Mouse (Mus musculus): ENCODE results near the gene Hsp90ab1. TPM values are rescaled to one million over a fixed set of nuclear protein-coding genes. Genes with fewer than 3 reads are reported as not detected.

Hsp90ab1 gene
- total RNA-seq, 1 experiment from 2014 or later: 1,101 TPM

DNA sequence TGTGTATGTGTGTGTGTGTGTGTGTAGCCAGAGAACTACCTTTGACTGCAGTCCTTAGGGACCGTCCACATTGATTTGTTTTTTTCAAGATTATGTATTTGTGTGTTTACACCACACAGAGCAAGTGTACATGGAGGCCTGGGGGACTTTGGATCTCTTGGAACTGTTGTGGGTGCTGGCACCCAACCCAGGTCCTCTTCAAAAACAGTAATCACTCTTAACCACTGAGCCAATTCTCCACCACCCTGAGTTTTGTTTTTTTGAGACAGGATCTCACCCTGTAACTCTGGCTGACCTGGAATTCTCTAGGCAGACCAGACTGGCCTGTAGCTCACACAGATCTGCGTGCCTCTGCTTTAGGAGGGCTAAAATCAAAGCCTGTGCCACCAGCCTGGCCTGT lies 25.3 kb upstream of the Hsp90ab1 start:
- no peak for ATAC-seq (replicated peaks; ENCODE audit: insufficient number of reproducible peaks, low FRiP score, low TSS enrichment, poor library complexity, severe bottlenecking)

DNA sequence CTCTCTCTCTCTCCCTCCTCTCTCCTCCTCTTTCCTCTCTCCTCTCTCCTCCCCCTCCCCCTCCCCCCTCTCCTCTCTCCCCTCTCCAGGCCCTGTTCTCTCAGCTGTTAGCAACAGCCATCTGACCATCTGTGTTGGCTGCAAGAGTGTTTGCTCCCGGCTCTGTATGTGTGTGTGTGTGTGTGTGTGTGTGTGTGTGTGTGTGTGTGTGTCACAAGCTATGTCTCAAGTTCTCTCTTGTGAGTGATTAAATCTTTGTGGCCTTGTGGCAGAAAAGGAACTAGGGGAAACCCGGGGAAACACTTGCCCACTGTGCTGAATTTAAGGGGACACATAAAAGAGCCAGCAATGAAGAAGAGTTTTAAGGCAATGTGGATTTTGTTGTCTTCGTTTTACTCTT lies 24.7 kb upstream of the Hsp90ab1 start:
- 0 out of 2 replicates have a peak, but pooled peaks have one; percentile 33 for ATAC-seq (replicated peaks; ENCODE audit: insufficient number of reproducible peaks, low FRiP score, low TSS enrichment, poor library complexity, severe bottlenecking)

DNA sequence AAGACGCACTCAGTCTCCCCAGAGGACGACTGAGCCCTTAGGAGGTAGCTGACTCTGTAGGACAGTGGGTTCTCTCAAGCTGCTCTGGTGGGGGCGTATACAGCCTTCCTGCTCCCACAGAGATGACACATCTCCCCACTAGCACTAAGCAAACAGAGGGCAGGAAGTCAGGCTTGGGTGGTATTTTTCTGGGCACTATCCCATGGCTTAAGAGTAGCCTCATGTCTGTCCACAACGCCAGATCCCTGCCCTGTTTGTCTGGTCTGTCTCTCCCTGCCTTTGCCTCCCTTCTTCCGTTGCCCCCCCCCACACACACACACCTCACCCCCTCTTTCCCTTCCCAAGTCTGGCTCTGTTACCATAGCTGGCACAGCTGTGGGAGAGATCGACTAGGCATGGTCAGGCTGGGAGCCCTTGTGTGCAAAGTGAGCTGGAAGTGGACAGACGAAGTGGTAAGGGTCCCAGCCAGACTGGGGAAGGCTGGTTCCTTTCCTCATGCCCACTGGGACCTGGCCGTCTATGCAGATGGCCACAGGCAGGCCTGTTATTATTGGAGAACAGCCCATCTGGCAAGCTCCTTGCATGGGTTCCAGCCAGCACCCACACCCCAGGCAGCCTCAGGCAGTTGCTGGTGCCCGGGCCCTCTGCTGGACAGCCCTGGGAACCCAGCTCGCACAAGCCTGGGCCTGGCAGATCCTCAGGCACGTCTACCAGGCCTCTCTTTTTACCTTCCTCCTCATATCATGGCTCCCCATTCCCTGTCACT lies 23.7 kb upstream of the Hsp90ab1 start:
- peak; percentile 59 for ATAC-seq (replicated peaks; ENCODE audit: insufficient number of reproducible peaks, low FRiP score, low TSS enrichment, poor library complexity, severe bottlenecking)

DNA sequence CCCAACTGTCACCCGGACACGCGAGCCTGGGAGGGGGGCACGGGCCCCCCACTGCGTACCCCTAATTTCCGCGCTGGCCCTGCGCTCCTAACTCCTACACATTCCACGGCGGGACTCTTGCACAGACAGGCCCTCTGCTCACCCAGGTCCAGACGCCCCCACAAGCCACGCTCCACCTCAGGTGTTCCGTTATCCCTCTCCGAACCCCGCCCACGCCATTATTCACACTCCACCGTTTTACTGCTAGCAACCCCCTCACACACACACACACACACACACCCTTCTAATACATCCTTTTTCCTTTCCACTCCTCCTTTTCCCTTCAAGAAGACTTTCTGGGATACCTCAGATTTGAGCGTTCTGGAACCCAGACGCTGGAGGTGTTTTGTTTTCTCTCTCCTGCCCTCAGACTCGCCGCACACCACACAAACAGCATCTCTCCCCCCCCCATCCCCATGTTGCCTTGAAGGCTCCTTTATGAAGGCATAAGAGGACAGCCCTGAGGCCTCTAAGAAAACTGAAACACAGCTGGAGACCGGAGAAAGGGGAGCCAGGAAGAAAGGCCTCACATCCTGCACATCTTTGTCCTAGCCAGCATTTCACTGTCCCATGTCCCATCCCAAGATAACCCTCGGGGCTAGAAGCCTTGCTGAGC lies 22.8 kb upstream of the Hsp90ab1 start:
- no peak for ATAC-seq (replicated peaks; ENCODE audit: insufficient number of reproducible peaks, low FRiP score, low TSS enrichment, poor library complexity, severe bottlenecking)

DNA sequence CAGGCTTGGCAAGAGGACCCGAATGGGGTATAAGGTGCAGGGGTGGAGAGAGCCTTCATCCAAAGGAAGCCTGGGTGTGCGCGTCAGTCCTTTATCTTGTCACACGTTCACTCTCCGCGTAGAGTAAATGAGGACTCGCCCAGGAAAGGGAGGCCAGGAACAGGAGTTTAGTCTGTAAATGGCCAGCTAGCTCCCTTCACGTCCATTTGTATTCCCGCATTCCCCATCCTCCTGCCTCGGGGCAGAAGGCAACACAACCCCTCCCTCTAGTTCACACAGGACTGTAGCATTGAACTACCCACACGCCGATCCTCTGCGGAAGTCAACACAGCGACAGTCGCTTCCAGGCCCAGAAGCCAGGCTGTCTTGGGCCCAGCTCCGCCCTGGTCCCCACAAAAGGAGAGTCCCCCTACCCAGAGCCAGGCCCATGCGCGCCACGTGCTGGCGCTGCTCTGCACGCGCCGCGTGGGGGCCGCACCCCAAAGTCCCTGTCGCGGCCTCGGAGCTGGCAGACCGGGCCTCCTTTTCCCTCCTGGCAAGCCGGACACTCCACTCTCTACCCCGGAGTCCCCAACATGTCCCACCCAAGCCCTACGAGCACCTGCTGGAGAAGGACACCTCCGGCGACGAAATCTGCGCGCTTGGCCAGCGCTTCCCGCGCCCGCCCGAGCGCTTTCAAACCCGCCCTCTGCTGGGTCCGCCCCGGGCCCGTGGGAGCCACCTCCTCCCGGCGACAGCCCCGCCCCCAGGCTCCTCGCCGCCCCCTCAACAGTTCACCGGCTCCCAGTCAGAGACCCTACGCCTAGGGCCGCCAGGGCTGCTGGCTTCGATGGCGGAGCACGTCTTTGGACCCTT lies 22.0 kb upstream of the Hsp90ab1 start:
- no peak for ATAC-seq (replicated peaks; ENCODE audit: insufficient number of reproducible peaks, low FRiP score, low TSS enrichment, poor library complexity, severe bottlenecking)

DNA sequence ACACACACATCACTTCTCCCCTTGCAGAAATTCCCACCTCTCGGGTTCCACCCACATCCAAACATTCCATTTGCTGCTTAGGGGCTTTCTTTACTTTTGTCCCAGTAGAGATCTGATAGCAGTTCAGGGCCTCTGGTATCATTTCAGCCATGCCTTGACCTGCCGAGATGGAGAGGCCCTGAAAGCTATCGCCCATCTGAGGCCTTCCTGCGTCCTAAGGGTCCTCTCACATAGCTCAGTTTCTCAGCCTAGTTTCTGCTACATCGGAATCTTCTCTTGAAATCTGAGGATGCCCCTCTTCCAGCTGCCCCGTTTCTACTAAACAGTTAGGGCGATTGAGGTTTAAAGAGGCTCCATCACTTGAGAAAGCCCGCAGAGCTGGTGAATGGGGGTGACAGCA lies 21.1 kb upstream of the Hsp90ab1 start:
- no peak for ATAC-seq (replicated peaks; ENCODE audit: insufficient number of reproducible peaks, low FRiP score, low TSS enrichment, poor library complexity, severe bottlenecking)

DNA sequence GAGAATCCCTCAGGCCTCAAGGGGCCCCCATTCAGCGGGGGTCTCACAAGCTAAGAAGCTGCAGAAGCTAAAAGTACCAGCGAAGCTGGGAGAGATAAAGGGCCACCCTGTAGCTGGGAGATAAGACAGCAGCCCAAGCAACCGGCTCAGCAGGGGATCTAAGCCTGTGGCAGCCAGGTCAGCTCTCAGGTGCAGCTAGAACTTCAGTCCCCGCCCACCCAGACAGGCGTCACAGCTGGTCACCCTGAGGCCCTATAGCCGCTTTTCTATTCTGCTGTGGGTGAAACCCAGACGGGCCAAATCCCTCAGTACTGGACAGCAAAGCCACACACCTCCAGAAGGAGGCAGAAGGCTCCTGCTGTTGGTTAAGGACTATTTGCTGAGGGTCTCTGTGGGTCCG lies 20.4 kb upstream of the Hsp90ab1 start:
- no peak for ATAC-seq (replicated peaks; ENCODE audit: insufficient number of reproducible peaks, low FRiP score, low TSS enrichment, poor library complexity, severe bottlenecking)

DNA sequence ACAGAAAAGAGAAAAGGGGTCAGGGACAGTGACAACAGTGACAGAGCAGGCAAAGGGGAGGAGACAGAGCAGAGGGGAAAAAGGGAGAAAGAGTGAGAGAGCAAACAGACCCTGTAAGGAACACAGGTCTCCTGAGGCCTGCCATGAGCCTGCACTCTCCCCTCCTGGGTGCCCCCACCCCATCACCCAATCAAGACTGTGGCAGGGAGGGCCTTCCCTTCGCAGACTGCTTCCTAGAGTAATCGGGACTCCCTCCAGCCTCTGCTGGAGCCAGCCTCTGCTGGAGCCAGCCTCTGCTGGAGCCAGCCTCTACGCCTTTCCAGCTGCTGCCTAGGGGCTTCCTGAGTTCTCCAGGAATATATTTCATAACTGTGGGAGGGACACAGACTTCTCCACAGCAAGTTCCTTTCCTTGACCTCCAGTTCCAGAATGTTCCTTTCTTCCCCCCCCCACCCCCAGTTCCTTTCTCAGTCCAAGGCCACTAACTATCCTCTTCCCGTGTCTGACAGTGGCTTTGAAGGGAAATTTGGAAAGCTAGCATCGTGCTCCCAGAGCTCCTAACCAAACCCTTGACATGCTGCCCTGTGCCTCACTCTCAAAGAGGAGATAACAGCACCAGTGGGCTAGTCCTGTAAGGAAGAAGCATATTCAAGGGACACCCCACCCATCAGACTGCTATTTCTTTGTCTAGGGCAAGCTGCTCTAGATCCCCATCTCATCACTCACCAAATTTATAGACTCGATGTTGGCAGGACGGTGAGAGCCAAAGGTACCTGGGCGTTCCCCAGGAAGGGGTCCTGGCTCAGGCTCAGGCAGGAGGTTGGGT lies 19.7 kb upstream of the Hsp90ab1 start:
- no peak for ATAC-seq (replicated peaks; ENCODE audit: insufficient number of reproducible peaks, low FRiP score, low TSS enrichment, poor library complexity, severe bottlenecking)

DNA sequence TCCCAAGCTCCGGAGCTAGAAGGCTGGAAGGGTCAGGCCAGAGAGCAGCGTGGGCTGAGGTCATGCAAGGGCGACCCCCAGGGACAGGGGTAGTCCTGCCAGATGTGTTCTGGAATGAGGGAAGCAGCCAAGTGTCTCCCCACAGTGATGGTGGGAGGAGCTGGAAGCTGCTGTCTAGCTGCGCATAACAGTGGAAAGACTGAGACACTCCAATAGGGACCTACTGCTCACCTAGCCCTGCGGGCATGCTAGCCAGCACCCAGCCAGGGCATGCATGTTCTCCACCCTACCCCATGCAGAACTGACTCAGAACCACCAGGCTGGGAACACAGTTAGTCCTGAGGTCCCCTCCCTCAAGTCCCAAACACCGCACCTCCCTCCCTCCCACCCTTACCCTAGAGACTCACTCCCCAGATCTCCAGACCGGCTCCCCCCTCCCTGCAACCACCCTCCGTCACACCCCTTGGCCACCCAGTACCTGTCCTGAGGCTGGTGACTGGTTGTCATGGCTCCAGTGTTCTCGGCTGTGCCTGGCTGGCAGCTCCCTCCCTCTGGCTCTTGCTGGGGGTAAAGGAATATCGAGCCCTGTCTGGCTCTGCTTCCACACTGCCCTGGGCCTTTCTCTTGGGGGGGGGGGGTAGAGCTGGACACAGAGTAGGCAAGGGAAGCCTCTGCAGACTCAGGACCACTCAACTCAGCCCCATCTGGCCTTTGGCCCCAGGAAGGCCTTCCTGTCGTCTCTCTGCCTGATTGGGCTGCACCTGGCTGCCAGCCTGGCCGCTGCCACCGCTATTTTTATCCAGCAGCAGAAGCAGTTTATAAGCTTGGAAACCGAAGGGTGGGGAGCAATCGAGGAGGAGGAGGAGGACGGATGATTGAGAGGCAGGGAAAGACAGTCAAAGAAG lies 18.9 kb upstream of the Hsp90ab1 start:
- no peak for ATAC-seq (replicated peaks; ENCODE audit: insufficient number of reproducible peaks, low FRiP score, low TSS enrichment, poor library complexity, severe bottlenecking)

DNA sequence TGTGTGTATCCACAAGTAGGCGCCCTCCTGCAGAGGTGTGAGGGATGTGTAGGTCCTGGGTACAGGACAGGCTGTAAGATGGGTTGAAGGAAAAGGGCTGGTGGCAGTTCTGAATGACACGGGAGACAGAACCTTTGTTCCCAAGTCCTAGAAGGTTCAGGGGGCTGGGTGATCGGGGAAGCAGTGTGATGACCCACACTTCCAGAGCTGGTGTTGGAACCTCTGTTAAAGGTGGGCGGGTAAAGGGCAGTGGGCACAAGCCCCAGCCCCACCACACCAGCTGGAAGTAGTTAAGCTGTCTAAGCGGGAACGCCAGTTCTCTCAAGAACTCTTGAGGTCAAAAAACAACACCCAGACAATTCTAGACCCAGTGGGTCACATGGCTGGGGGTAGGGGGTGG lies 17.3 kb upstream of the Hsp90ab1 start:
- ATAC-seq (replicated peaks; ENCODE audit: insufficient number of reproducible peaks, low FRiP score, low TSS enrichment, poor library complexity, severe bottlenecking): no peak

DNA sequence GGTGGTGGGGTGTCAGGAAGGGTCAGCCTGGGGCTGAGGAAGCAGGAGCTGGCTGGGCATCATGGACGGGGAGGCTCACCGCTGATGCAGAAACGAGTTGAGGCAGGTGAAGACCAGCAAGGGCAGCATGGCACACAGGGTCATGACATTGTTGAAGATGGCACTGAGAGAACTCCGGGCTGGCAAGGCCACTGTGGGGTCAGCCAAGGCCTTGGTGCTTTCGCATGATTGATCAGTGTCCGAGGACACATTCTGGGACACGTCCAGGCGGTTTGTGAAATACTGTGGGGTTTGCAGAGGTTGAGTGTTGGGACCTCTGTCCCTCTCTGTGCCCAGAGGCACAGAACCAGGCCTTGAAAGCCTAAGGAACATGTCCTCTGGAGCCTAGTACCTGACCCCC lies 16.8 kb upstream of the Hsp90ab1 start:
- no peak for ATAC-seq (replicated peaks; ENCODE audit: insufficient number of reproducible peaks, low FRiP score, low TSS enrichment, poor library complexity, severe bottlenecking)

DNA sequence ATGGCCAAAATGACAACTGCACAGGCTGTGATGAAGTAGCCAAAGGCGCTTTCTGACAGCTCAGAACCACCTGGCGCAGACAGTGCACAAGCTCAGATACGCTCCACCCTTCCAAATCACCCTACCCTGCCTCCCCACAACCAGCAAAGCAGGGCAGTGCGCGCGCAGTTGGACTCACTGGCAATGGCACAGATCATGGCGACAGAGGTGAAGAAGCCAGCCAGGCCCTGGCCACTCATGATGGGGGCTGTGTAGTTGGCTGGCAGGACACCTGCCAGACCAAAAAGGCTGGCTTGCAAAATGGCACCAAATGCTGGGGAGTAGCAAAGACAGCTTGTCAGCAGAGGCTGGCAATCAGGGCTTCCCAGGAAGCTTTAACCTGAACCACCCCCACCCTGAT lies 16.2 kb upstream of the Hsp90ab1 start:
- no peak for ATAC-seq (replicated peaks; ENCODE audit: insufficient number of reproducible peaks, low FRiP score, low TSS enrichment, poor library complexity, severe bottlenecking)

DNA sequence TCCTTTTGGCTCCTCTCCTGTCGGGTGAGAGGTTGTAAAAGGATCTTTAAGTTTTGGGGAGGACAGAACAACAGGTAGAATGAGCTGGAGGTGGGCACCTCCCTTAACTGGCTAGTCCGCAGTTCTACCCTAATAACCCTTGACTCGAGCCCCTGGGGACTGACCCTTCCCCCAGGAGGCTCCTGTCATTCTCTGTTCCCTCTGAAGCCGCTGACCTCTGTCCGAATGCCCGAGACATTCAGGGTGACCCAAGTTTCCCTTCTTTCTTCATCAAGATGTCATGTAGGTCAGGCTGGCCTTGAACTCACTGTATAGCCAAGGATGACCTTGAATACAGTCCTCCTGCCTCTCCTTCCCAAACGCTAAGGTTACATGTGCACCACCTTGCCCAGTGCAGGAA lies 15.3 kb upstream of the Hsp90ab1 start:
- no peak for ATAC-seq (replicated peaks; ENCODE audit: insufficient number of reproducible peaks, low FRiP score, low TSS enrichment, poor library complexity, severe bottlenecking)

DNA sequence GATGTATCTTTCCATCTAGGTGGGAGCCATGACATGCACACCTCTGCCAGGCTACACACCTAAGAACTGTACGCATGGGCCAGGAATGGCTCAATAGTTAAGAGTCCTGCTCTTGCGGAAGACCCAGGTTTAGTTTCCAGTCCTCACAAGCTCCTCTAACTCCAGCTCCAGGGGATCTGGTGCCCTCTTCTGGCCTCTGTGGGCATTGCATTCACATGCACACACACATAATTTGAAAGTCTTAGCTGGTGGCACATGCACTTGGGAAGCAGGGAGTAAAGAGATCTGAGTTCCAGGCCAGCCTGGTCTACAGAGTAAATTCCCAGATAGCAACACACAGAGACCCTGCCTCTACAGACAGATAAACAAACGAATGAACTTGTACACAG lies 13.4 kb upstream of the Hsp90ab1 start:
- ATAC-seq (replicated peaks; ENCODE audit: insufficient number of reproducible peaks, low FRiP score, low TSS enrichment, poor library complexity, severe bottlenecking): no peak

DNA sequence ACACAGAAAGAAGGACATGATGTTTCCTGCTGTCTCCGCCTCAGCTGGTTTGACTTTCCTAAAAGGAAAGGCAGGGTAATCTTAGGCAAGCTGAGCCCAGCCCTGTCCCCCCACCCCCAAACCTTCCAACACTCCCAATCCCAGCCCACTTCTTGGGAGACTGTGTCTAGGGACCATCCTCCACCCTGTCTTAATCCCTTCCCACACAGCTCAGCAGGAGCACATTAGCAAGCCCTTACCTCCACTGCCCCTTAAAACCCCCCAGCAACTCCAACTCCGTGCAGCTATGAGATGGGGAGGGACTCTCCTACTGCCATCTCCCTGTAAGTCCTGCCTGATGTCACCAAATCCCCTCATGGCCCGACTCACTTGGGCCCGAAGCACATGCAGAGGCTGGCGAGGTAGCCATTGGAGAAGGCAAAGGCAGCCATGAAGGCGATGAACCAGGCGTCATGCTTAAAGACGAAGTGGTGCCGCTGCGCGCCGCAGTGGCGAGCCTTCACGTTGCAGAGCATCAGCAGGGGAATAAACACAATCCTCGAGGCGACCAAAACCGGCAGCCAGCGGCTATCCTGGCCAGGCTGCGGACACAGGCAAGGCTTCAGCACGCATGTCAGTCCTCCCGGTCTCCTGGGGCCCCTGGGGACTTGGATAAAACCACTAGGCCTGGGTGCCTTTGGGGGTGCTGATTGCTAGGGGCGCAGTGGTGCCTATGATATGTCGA lies 12.8 kb upstream of the Hsp90ab1 start:
- ATAC-seq (replicated peaks; ENCODE audit: insufficient number of reproducible peaks, low FRiP score, low TSS enrichment, poor library complexity, severe bottlenecking): no peak

DNA sequence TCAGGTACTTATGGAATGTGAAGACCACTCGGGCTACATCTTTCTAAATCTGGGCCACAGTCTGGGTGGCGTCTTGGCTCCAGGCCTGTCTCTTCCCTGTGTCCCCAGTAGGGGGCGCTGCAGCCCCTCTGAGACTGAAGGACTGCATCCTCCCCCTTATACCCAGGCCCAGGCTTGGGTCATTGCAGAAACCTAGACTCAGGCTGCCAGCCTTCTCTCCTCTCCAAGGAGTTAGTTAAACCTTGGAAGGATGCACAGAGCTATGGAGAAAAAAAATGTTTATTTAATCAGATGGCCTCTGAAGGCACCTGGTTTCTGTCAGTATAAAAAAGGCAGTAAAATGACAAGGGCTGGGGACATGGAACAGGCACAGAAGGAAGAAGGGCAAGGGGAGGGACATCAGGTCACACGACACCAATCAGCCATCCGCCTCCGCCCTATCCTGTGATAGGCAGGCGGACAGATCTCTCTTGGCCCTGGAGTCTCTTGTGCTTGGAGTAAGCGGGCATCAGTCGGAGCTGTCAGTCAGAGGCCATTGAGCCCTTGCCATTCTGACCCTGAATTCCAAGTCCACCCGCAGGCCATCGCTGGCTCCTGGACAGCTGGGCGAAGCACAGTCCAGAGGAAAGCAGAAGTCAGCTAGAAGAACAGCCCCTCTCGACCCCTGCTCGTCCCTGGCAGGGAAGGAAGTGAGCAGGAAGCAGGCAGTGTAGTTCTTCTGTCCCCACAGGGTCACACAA lies 12.0 kb upstream of the Hsp90ab1 start:
- peak; percentile 48 for ATAC-seq (replicated peaks; ENCODE audit: insufficient number of reproducible peaks, low FRiP score, low TSS enrichment, poor library complexity, severe bottlenecking)
